Mouse (Mus musculus): ENCODE data around the gene Fbxo7. TPM values are rescaled to one million over a fixed set of nuclear protein-coding genes. Genes with fewer than 3 reads are reported as not detected.

Gene Fbxo7
- polyA plus RNA-seq (2012; ENCODE audit: insufficient read depth, low replicate concordance) = 1.0 and 7.1 TPM in 2 replicates

DNA sequence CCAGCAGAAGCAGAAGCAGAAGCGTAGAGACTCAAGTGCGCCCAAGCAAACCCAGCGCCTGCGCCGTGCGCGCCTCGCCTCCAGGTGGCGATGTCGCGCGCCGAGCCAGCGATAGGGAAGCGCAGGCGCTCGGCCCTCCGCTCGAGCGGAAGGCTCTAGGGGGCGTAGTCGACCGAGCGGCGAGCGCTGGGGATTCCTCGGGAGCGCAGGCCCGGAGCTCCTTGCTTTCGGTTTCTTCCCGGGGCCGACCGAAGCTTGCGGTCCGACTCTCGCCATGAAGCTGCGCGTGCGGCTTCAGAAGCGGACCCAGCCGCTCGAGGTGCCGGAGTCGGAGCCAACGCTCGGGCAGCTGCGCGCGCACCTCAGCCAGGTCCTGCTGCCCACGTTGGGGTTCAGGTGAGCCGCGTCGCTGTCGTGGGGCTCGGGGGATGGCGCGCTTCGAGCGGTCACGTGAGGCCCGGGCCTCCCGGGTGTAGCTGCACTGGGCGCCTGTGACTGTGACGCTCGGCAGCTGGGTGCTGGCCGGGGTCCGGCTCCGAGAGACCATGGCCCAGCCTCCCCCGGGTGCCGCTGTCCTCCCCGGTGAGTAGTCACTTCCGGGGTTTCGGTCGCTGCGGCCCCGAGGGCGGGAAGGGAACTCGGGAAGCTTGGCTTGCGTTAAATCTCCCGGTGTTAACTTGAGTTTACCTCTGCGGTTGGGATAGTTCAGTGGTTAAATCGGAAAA, at the start of gene Fbxo7:
Fbxo7 (plus strand) TSS at position 224 of the 725 bp plus-strand sequence.
- Histone ChIP-seq H3K9me3 (no peaks in the 10 kb centered on the region), H3K4me1 (peaks cover 44% of the 10 kb centered on the region), H3K27me3 (replicated peaks) (no peaks in the 10 kb centered on the region), H3K4me3 (replicated peaks) (peak within 1 kb of the TSS; percentile 99), H3K36me3 (replicated peaks; ENCODE audit: low read length) (peaks cover 8% of the 10 kb centered on the region)
- no peak for TF ChIP-seq GATA1 (IDR thresholded peaks at IDR 0.05; ENCODE audit: borderline replicate concordance, low read length)
- TF ChIP-seq FLI1 (IDR thresholded peaks at IDR 0.05; ENCODE audit: low read length) = no peak

DNA sequence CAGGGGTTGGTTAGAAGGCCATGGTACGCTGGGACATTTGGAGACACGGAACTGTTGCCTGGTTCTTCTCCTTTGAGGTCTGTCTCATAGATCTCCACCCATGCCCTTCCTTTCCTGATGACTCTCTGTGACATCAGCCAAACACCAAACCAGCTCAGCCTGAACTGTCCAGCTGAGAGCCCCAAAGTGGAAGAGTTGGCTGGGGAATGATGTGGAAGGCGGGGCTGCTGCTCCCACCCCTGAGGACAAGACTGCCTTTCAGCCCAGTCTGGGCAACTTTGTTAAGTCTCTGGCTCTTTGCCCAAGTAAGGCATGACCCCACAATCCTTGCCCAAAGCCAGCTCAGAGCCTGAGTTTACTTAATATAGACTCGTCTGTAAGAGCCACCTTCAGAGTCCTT, 48.9 kb upstream of the Fbxo7 start:
- H3K4me3 ChIP-seq (replicated peaks) = no peak overlapping the region
- H3K36me3 ChIP-seq (replicated peaks; ENCODE audit: low read length) = no peaks in the 10 kb centered on the region
- peaks cover 7% of the 10 kb centered on the region for H3K27me3 ChIP-seq (replicated peaks)
- H3K4me1 ChIP-seq = peaks cover 4% of the 10 kb centered on the region
- H3K9me3 ChIP-seq = peaks cover 11% of the 10 kb centered on the region
- TF ChIP-seq FLI1 (IDR thresholded peaks at IDR 0.05; ENCODE audit: low read length) = no peak
- TF ChIP-seq GATA1 (IDR thresholded peaks at IDR 0.05; ENCODE audit: borderline replicate concordance, low read length) = no peak

DNA sequence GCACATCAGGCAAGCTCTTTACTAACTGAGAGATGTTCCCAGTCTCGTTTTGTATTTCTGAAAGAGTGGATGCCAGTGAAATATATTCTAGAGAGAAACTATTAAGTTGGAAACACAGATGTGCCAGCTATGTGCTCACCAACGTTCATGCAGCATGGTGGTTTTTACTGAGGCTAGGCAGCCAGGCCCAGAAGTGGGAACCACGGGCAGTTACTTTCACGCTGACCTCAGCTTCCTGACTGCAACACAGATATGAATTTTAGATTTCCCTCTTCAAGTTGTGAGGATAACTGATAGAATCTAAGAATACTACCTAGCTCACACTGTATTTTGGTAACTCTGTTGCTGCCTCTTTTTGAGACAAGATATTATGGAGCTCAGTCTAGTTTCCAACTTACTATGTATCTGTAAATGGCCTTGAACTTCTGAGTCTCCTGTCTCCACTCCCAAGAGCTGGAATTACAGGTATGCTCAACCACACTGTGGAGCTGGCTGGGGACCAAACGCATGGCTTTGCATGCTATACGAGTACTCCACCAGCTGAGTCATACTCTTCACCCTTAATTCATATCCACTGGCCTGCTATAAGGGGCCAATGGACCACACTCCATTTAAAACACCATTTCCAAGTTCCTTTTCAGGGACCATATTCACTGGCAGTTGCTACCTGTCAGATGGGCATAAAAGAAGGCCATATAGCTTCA, 32.2 kb upstream of the Fbxo7 start:
- Histone ChIP-seq H3K4me1 (peaks cover 19% of the 10 kb centered on the region), H3K27me3 (replicated peaks) (peaks cover 5% of the 10 kb centered on the region), H3K4me3 (replicated peaks) (no peak overlapping the region), H3K9me3 (no peaks in the 10 kb centered on the region), H3K36me3 (replicated peaks; ENCODE audit: low read length) (no peaks in the 10 kb centered on the region)
- TF ChIP-seq FLI1 (IDR thresholded peaks at IDR 0.05; ENCODE audit: low read length) (no peak), GATA1 (IDR thresholded peaks at IDR 0.05; ENCODE audit: borderline replicate concordance, low read length) (no peak)

DNA sequence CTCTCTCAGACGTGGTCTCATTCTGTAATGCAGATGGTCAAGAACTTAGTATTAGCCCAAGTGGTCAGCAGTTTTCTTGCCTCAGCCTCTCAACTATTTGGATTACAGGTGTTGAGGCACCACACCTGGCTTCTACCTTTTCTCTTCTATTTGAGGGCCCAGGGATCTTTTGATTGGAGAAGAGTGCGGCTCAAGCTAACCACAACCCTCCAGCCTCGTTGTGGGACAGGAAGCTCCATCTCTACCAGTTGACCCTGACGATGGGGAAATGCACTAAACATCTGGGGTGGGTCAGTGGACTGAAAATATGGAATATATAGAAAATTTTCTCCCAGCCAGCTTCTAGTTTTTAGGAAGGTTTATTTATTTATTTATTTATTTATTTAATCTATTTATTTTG, 29.4 kb upstream of the Fbxo7 start:
- TF ChIP-seq FLI1 (IDR thresholded peaks at IDR 0.05; ENCODE audit: low read length) (no peak), GATA1 (IDR thresholded peaks at IDR 0.05; ENCODE audit: borderline replicate concordance, low read length) (no peak)
- peaks cover 11% of the 10 kb centered on the region for H3K4me1 ChIP-seq
- H3K9me3 ChIP-seq = no peaks in the 10 kb centered on the region
- peaks cover 5% of the 10 kb centered on the region for H3K27me3 ChIP-seq (replicated peaks)
- H3K36me3 ChIP-seq (replicated peaks; ENCODE audit: low read length) = no peaks in the 10 kb centered on the region
- H3K4me3 ChIP-seq (replicated peaks) = no peak overlapping the region

DNA sequence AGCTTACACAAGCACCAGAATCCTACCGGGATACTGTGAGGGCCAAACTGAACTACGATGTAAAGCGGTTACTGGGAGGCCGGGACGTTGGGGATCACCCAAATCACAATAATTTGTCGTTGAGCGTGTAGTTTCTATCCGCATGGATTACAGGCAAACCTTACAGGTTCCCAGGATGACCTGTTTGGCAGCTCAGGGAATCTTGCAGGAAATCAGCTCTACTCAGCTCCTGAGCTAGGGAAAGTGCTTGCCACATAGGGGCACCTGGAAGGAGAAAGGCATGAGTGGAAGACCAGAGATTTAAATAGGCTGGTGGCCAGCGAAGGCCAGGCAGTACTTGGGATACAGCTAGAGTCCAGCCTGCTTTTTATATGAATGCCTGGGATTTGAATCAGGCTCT, 27.9 kb upstream of the Fbxo7 start:
- H3K4me1 ChIP-seq = peaks cover 11% of the 10 kb centered on the region
- 0 out of 2 replicates have a peak, but pooled peaks cover 6% of the 10 kb centered on the region for H3K9me3 ChIP-seq
- no peaks in the 10 kb centered on the region for H3K36me3 ChIP-seq (replicated peaks; ENCODE audit: low read length)
- H3K27me3 ChIP-seq (replicated peaks) = peaks cover 3% of the 10 kb centered on the region
- no peak for TF ChIP-seq FLI1 (IDR thresholded peaks at IDR 0.05; ENCODE audit: low read length)
- no peak for TF ChIP-seq GATA1 (IDR thresholded peaks at IDR 0.05; ENCODE audit: borderline replicate concordance, low read length)
- H3K4me3 ChIP-seq (replicated peaks) = no peak overlapping the region

DNA sequence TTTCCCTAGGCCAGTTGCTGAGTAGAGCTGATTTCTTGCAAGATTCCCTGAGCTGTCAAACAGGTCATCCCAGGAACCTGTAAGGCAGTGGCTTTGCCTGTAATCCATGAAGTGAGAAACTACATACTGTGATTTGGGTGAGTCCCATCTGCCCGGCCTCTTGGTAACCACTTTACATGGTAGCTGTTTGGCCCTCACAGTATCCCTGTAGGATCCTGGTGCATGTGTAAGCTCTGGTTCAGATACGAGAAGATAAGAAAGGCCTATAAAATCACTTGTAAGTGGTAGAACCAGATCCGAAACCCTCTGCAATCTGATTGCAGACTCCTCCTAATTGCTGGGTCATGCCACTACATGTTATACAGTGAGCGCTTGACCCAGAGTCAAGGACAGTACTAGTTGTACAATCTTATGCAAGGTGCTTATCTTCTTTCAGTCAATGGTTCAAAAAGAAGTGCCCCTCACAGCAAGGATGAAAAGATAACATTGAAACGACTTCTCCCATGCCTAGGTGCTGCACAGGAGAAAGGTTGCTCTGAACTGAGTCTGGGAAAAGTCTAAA, 27.1 kb upstream of the Fbxo7 start:
- H3K27me3 ChIP-seq (replicated peaks) = peaks cover 3% of the 10 kb centered on the region
- peaks cover 3% of the 10 kb centered on the region; the same call in 1 of the 2 replicates for H3K4me1 ChIP-seq
- H3K36me3 ChIP-seq (replicated peaks; ENCODE audit: low read length) = no peaks in the 10 kb centered on the region
- 0 out of 2 replicates have a peak, but pooled peaks cover 6% of the 10 kb centered on the region for H3K9me3 ChIP-seq
- H3K4me3 ChIP-seq (replicated peaks) = no peak overlapping the region
- TF ChIP-seq GATA1 (IDR thresholded peaks at IDR 0.05; ENCODE audit: borderline replicate concordance, low read length) = no peak
- TF ChIP-seq FLI1 (IDR thresholded peaks at IDR 0.05; ENCODE audit: low read length) = no peak

DNA sequence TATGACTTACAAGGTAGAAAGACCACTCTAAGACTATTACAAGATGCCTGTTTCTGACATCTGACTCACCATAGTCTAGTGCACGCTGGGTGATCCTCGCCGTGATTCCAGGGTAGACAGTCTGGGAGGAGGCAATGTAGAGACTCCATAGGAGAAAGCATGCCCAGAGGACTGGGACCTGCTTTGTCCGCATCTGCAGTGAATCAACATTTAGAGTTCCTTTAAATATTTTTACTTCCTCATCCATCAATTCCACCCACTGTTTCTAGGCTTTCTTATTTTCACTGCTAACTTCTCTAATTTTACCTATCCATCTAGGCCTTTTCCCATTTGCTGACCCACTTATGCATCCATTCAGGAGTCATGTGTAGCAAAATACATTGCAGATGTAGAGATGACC, 21.3 kb upstream of the Fbxo7 start:
- Histone ChIP-seq H3K4me1 (no peaks in the 10 kb centered on the region), H3K4me3 (replicated peaks) (no peak overlapping the region), H3K9me3 (0 out of 2 replicates have a peak, but pooled peaks cover 6% of the 10 kb centered on the region), H3K36me3 (replicated peaks; ENCODE audit: low read length) (no peaks in the 10 kb centered on the region), H3K27me3 (replicated peaks) (no peaks in the 10 kb centered on the region)
- TF ChIP-seq FLI1 (IDR thresholded peaks at IDR 0.05; ENCODE audit: low read length) (no peak), GATA1 (IDR thresholded peaks at IDR 0.05; ENCODE audit: borderline replicate concordance, low read length) (no peak)

DNA sequence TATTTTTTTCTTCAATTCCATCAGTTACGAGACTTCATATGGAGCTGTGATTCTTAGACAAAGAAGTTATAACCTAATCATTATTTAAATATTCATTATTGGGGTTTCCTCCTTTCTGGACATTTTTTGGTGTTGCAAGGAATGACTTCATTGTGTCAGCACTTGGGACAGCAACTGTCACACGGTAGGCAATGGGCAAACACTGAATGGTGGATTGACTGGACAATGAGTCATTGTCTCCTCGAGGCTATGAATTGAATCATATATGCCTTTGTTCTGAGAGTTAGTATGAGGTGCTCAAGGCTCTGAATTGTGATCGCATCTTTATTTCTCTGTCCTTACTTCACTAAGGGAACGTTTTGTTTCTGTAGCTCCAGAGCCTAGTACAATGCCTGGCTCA, 15.3 kb upstream of the Fbxo7 start:
- TF ChIP-seq FLI1 (IDR thresholded peaks at IDR 0.05; ENCODE audit: low read length) (no peak), GATA1 (IDR thresholded peaks at IDR 0.05; ENCODE audit: borderline replicate concordance, low read length) (no peak)
- Histone ChIP-seq H3K36me3 (replicated peaks; ENCODE audit: low read length) (no peaks in the 10 kb centered on the region), H3K4me1 (peaks cover 19% of the 10 kb centered on the region), H3K4me3 (replicated peaks) (no peak overlapping the region), H3K9me3 (no peaks in the 10 kb centered on the region), H3K27me3 (replicated peaks) (peaks cover 1% of the 10 kb centered on the region)

DNA sequence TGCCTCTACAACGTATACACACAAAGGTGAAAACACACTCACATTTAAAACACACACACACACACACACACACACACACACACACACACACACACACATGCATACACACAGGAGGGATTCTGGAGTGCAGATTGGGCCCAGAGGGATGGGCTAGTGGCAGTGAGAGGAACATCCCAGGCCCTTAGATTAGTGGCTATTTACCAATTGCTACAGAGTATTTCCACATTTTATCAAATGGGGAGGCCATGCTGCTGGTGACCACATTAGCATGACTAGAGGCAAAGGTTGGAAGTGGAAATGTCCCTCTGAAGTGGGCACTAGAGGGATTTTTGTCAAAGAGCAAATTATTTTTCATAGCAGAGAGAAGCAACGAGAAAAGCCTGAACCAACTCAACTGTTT, 12.1 kb upstream of the Fbxo7 start:
- no peak for TF ChIP-seq FLI1 (IDR thresholded peaks at IDR 0.05; ENCODE audit: low read length)
- H3K9me3 ChIP-seq = no peaks in the 10 kb centered on the region
- no peak overlapping the region for H3K4me3 ChIP-seq (replicated peaks)
- H3K27me3 ChIP-seq (replicated peaks) = peaks cover 1% of the 10 kb centered on the region
- H3K36me3 ChIP-seq (replicated peaks; ENCODE audit: low read length) = no peaks in the 10 kb centered on the region
- H3K4me1 ChIP-seq = peaks cover 32% of the 10 kb centered on the region

DNA sequence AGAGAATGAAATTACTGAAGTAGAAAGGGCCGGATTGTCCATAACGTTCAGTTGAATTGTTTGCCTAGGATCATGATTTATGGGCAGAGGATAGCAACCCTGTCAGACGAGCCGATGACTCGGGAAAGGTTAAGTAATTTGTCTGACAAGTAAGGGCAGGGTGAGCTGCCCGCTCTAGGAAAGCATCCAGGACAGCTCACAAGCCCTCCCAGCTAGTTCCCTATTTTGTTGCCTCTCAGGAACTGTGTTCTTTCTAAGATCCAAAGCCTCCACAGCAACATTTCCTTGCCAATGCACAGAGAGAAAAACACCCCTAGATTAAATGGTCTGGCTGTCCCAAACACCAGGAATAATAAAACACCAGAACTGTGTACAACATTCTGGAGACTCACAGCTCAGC, 11.1 kb upstream of the Fbxo7 start:
- TF ChIP-seq FLI1 (IDR thresholded peaks at IDR 0.05; ENCODE audit: low read length) (no peak), GATA1 (IDR thresholded peaks at IDR 0.05; ENCODE audit: borderline replicate concordance, low read length) (no peak)
- Histone ChIP-seq H3K36me3 (replicated peaks; ENCODE audit: low read length) (no peaks in the 10 kb centered on the region), H3K9me3 (no peaks in the 10 kb centered on the region), H3K4me3 (replicated peaks) (no peak overlapping the region), H3K4me1 (peaks cover 32% of the 10 kb centered on the region), H3K27me3 (replicated peaks) (peaks cover 3% of the 10 kb centered on the region)

Measured in megakaryocyte, embryonic 14.5 days (primary cell).